ENCODE assay signal across 14 mouse cellular contexts in the genomic region with DNA sequence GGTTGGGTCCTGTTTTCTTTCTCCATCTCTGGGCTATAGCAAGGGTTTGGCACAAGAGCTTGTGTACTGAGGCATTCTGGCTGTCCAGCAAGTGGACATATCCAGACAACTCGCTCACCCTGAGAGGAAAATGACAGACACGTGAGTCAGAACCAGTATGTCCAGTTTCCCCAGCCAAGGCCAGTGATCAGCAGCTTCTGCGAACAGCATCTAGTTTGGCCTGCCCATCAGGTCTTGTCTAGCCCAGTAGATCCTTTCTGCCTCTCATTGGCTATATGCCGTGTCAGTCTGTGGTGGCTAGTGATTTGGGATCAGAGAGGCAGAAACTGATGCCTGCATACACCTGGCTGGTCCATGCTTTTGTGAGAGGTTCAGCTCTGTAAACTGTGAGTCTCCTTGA.
"Had no signal": no experiment of that assay in that cellular context is flagged by ENCODE, and none has a peak within 500 bp of the region (broad histone marks: within the 10 kb centered on the region; RNA-seq: fewer than 3 reads in every experiment).

No protein-coding gene starts in this region.

- DNase-seq: kidney, adult 18-20 months; kidney, adult 9 months; kidney, postnatal 14 days; kidney, postnatal 4 days; liver; lung, adult 18-20 months; lung, postnatal 10 days; lung, postnatal 36 days; midbrain, embryonic 14.5 days; right cerebral cortex, adult 18-20 months; right cerebral cortex, postnatal 14 days; spleen, adult 18-20 months; thymus, adult 18-20 months; thymus, postnatal 36 days had no signal
